ENCODE assay signal across 14 mouse cellular contexts in genomic region chr19:28424180-28424579, GRCm38 (mm10).
"Had no signal": no experiment of that assay in that cellular context is flagged by ENCODE, and none has a peak within 500 bp of the region (broad histone marks: within the 10 kb centered on the region; RNA-seq: fewer than 3 reads in every experiment).

No protein-coding gene starts in this region.

- H3K9me3 ChIP-seq: limb, embryonic 12.5 days; megakaryocyte, embryonic 14.5 days; midbrain, embryonic 13.5 days; stomach, embryonic 15.5 days had no signal

- H3K4me3 ChIP-seq: layer of hippocampus, adult 2 months; limb, embryonic 12.5 days; megakaryocyte, embryonic 14.5 days; midbrain, embryonic 13.5 days; stomach, embryonic 15.5 days had no signal

- H3K27me3 ChIP-seq: limb, embryonic 12.5 days; megakaryocyte, embryonic 14.5 days; midbrain, embryonic 13.5 days; stomach, embryonic 15.5 days had no signal

- H3K36me3 ChIP-seq: limb, embryonic 12.5 days; midbrain, embryonic 13.5 days; stomach, embryonic 15.5 days had no signal

- H3K4me2 ChIP-seq: limb, embryonic 12.5 days; midbrain, embryonic 13.5 days; stomach, embryonic 15.5 days had no signal

- H3K4me1 ChIP-seq: megakaryocyte, embryonic 14.5 days; midbrain, embryonic 13.5 days; stomach, embryonic 15.5 days had no signal

- ATAC-seq: lung, postnatal 0 days; midbrain, embryonic 13.5 days had no signal

- H3K27ac ChIP-seq: layer of hippocampus, adult 2 months; limb, embryonic 12.5 days; midbrain, embryonic 13.5 days; stomach, embryonic 15.5 days had no signal

- H3K9ac ChIP-seq: limb, embryonic 12.5 days; midbrain, embryonic 13.5 days; stomach, embryonic 15.5 days had no signal

- DNase-seq: kidney, adult 11 months; kidney, postnatal 10 days; kidney, postnatal 4 days; lung, adult 2 months; lung, postnatal 36 days; right cerebral cortex, postnatal 4 days; spleen, adult 18-20 months; thymus, postnatal 25 days had no signal
